16 mouse cellular contexts compared by ENCODE assay signal in genomic region chr4:13298212-13298611, GRCm38 (mm10).
A peak's percentile ranks its signal among the peaks of the same experiment; 100 is the strongest.
DNase-seq lines count a peak whose midpoint lies in the region; ATAC-seq lines count a peak whose summit lies in the region.
"Had no signal": no experiment of that assay in that cellular context is flagged by ENCODE, and none has a peak within 500 bp of the region (broad histone marks: within the 10 kb centered on the region; RNA-seq: fewer than 3 reads in every experiment).

No protein-coding gene starts in this region.

- H3K4me3 ChIP-seq in embryonic facial prominence, embryonic 11.5 days (ENCODE audit: low read depth, low read length) = no peak overlapping the region
- H3K4me3 ChIP-seq in hindbrain, embryonic 12.5 days = no peak overlapping the region
- H3K4me3 ChIP-seq in midbrain, embryonic 13.5 days (replicated peaks) = no peak overlapping the region
- H3K4me3 ChIP-seq: erythroblast, embryonic 14.5 days; heart, embryonic 12.5 days; limb, embryonic 15.5 days had no signal

- 24% methylated on average over 7 of the region's 7 CpGs for WGBS in embryonic facial prominence, embryonic 11.5 days
- 26% methylated on average over 7 of the region's 7 CpGs for WGBS in hindbrain, embryonic 12.5 days
- 36% methylated on average over 7 of the region's 7 CpGs for WGBS in midbrain, embryonic 13.5 days

- H3K9me3 ChIP-seq in embryonic facial prominence, embryonic 11.5 days (replicated peaks; ENCODE audit: control insufficient read depth, low read length) = no peaks in the 10 kb centered on the region
- H3K9me3 ChIP-seq in hindbrain, embryonic 12.5 days (replicated peaks) = no peaks in the 10 kb centered on the region
- H3K9me3 ChIP-seq in midbrain, embryonic 13.5 days = no peaks in the 10 kb centered on the region
- H3K9me3 ChIP-seq: heart, embryonic 12.5 days; limb, embryonic 15.5 days had no signal

- peak; percentile 65; the same call in 1 of the 2 replicates for ATAC-seq in embryonic facial prominence, embryonic 11.5 days (replicated peaks; ENCODE audit: insufficient number of reproducible peaks, low FRiP score, low TSS enrichment, low read depth)
- peak; percentile 89 for ATAC-seq in hindbrain, embryonic 12.5 days (ENCODE audit: low FRiP score)
- peak; percentile 85 for ATAC-seq in midbrain, embryonic 13.5 days
- no peak for ATAC-seq in megakaryocyte progenitor cell, adult 5-6 weeks (replicated peaks; ENCODE audit: poor library complexity)
- ATAC-seq: lung, postnatal 0 days; Patski had no signal

- no peak overlapping the region for H3K27ac ChIP-seq in embryonic facial prominence, embryonic 11.5 days (replicated peaks; ENCODE audit: low read depth, low read length)
- H3K27ac ChIP-seq in hindbrain, embryonic 12.5 days = 0 out of 2 replicates have a peak overlapping the region, but pooled peaks have one; percentile 3
- 0 out of 2 replicates have a peak overlapping the region, but pooled peaks have one; percentile 26 for H3K27ac ChIP-seq in midbrain, embryonic 13.5 days
- H3K27ac ChIP-seq: limb, embryonic 15.5 days had no signal

- H3K4me2 ChIP-seq in embryonic facial prominence, embryonic 11.5 days (ENCODE audit: low read depth, low read length) = no peak overlapping the region
- no peak overlapping the region for H3K4me2 ChIP-seq in hindbrain, embryonic 12.5 days (replicated peaks)
- H3K4me2 ChIP-seq in midbrain, embryonic 13.5 days (replicated peaks) = no peak overlapping the region
- H3K4me2 ChIP-seq: heart, embryonic 12.5 days; limb, embryonic 15.5 days had no signal

- H3K36me3 ChIP-seq in embryonic facial prominence, embryonic 11.5 days (replicated peaks; ENCODE audit: control insufficient read depth, insufficient read depth, low read depth, low read length) = no peaks in the 10 kb centered on the region
- H3K36me3 ChIP-seq in hindbrain, embryonic 12.5 days = no peaks in the 10 kb centered on the region
- no peaks in the 10 kb centered on the region for H3K36me3 ChIP-seq in midbrain, embryonic 13.5 days
- H3K36me3 ChIP-seq: heart, embryonic 12.5 days; limb, embryonic 15.5 days had no signal

- H3K9ac ChIP-seq in embryonic facial prominence, embryonic 11.5 days (replicated peaks; ENCODE audit: low read length) = no peak overlapping the region
- no peak overlapping the region for H3K9ac ChIP-seq in hindbrain, embryonic 12.5 days
- H3K9ac ChIP-seq in midbrain, embryonic 13.5 days (replicated peaks) = no peak overlapping the region
- H3K9ac ChIP-seq: heart, embryonic 12.5 days; limb, embryonic 15.5 days had no signal

- DNase-seq in embryo, embryonic 11.5 days (ENCODE audit: low read depth, low spot score) = peak; percentile 14
- peak; percentile 71 for DNase-seq in embryonic facial prominence, embryonic 11.5 days (ENCODE audit: low spot score)
- no peak for DNase-seq in spleen, postnatal 4 days (ENCODE audit: low spot score in 2 of 2)
- DNase-seq in urinary bladder, postnatal 4 days (ENCODE audit: low spot score in 2 of 2) = no peak
- DNase-seq: cerebellum, adult 9-11 months; gastrocnemius, postnatal 14 days; spleen, adult 18-20 months had no signal

- no peaks in the 10 kb centered on the region for H3K27me3 ChIP-seq in embryonic facial prominence, embryonic 11.5 days (ENCODE audit: control insufficient read depth, insufficient read depth, low read length)
- no peaks in the 10 kb centered on the region for H3K27me3 ChIP-seq in hindbrain, embryonic 12.5 days
- H3K27me3 ChIP-seq in midbrain, embryonic 13.5 days = no peaks in the 10 kb centered on the region
- H3K27me3 ChIP-seq: CH12.LX; heart, embryonic 12.5 days; limb, embryonic 15.5 days; Patski had no signal

- no peaks in the 10 kb centered on the region for H3K4me1 ChIP-seq in embryonic facial prominence, embryonic 11.5 days (ENCODE audit: control insufficient read depth, insufficient read depth, low read length)
- peaks cover 13% of the 10 kb centered on the region for H3K4me1 ChIP-seq in hindbrain, embryonic 12.5 days
- H3K4me1 ChIP-seq in midbrain, embryonic 13.5 days (replicated peaks) = peaks cover 26% of the 10 kb centered on the region
- H3K4me1 ChIP-seq: limb, embryonic 15.5 days had no signal

Comparison
In these comparisons a context has a peak if more than half of its experiments do, and no peak if none do; other contexts are left out.
1. DNase-seq: peak in embryo, embryonic 11.5 days (single experiment) and embryonic facial prominence, embryonic 11.5 days (single experiment); none in spleen, postnatal 4 days (0 of 2) and urinary bladder, postnatal 4 days (0 of 2).